In the genomic region with DNA sequence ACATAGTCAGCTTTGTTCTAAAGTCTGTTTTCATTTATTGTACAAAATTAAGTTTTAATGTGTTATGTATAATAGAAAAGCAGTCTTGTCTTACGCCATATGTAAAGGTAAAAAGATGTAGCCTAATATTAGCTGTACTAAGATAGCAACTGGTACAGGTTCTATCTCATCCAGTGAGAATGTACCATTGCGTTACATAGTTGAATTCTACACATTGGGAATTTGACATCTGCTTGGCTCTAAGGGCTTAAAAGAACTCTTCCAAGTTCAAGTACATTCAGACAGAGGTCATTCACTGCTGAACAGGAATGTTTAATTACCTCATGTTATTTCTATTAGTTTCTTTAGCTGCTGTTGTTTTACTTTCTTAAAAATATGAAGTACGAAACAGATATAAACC, we compare ENCODE assay signal across 24 mouse cellular contexts. TPM values are rescaled to one million over a fixed set of nuclear protein-coding genes. Genes with fewer than 3 reads are reported as not detected.
DNase-seq lines count a peak whose midpoint lies in the region; ATAC-seq and TF ChIP-seq lines count a peak whose summit lies in the region.
"Had no signal": no experiment of that assay in that cellular context is flagged by ENCODE, and none has a peak within 500 bp of the region (broad histone marks: within the 10 kb centered on the region; RNA-seq: fewer than 3 reads in every experiment).

No protein-coding gene starts in this region.

- in situ Hi-C loops in CH12.LX (cut with MboI; ENCODE audit: low pct_ligation_motif_present, low pct_unique_long_range_greater_than_20kb, low sequenced_read_pairs) = no loop called here

- no peaks in the 10 kb centered on the region; the same call in 1 of the 2 replicates for H3K36me3 ChIP-seq in heart, embryonic 16.5 days (ENCODE audit: control insufficient read depth, insufficient read depth)
- H3K36me3 ChIP-seq in CH12.LX (replicated peaks in 1 of 2; ENCODE audit: control insufficient read depth in 1 of 2, insufficient read depth in 1 of 2, low read length in 1 of 2) = peaks cover 18 to 32% of the 10 kb centered on the region in 2 experiments
- H3K36me3 ChIP-seq: embryonic facial prominence, embryonic 15.5 days; midbrain, embryonic 15.5 days had no signal

- intact Hi-C loops in left cerebral cortex, adult 2 months (cut with DNase I) = no loop called here

- no peak for DNase-seq in heart, postnatal 4 days
- no peak for DNase-seq in left cerebral cortex, adult 2 months (ENCODE audit: extremely low spot score in 1 of 2, low spot score in 2 of 2)
- no peak for DNase-seq in left cerebral cortex, adult 8-10 months (ENCODE audit: low spot score in 2 of 2)
- DNase-seq in CH12.LX (ENCODE audit: extremely low read depth) = no peak
- DNase-seq in thymus, postnatal 25 days = no peak
- DNase-seq: adrenal gland, adult 8-10 months; cerebellum, adult 8-10 months; lung, postnatal 14 days; right cerebral cortex, adult 18-20 months; thymus, postnatal 14 days had no signal

- H3K9me3 ChIP-seq in heart, embryonic 16.5 days (replicated peaks; ENCODE audit: control insufficient read depth, low read length) = no peaks in the 10 kb centered on the region
- no peaks in the 10 kb centered on the region for H3K9me3 ChIP-seq in CH12.LX (replicated peaks; ENCODE audit: low read length)
- H3K9me3 ChIP-seq: embryonic facial prominence, embryonic 10.5 days; embryonic facial prominence, embryonic 15.5 days; forebrain, embryonic 12.5 days; heart, embryonic 13.5 days; limb, embryonic 12.5 days; midbrain, embryonic 10.5 days; midbrain, embryonic 15.5 days had no signal

- TF ChIP-seq POLR2A in CH12.LX (IDR thresholded peaks at IDR 0.05; ENCODE audit: low read depth, low read length) = no peak
- no peak for TF ChIP-seq POLR2A in bone marrow macrophage, adult 2 months (IDR thresholded peaks at IDR 0.05; ENCODE audit: borderline replicate concordance, low read depth, low read length)

- H3K4me1 ChIP-seq in heart, embryonic 16.5 days (ENCODE audit: control insufficient read depth, insufficient read depth, low read length) = peaks cover 10% of the 10 kb centered on the region
- peaks cover 21 to 54% of the 10 kb centered on the region in 2 experiments for H3K4me1 ChIP-seq in CH12.LX (ENCODE audit: control insufficient read depth in 1 of 2, insufficient read depth in 2 of 2)
- peaks cover 36% of the 10 kb centered on the region for H3K4me1 ChIP-seq in bone marrow macrophage, adult 2 months (ENCODE audit: control insufficient read depth, insufficient read depth, low read length)
- H3K4me1 ChIP-seq: embryonic facial prominence, embryonic 15.5 days; forebrain, embryonic 12.5 days; limb, embryonic 12.5 days; midbrain, embryonic 10.5 days; midbrain, embryonic 15.5 days had no signal

- no peak for ATAC-seq in heart, embryonic 16.5 days (replicated peaks; ENCODE audit: extremely low read depth, insufficient read depth, low FRiP score)
- ATAC-seq: CD4-positive, CD25-positive, alpha-beta regulatory T cell, adult 4 months; midbrain, embryonic 15.5 days had no signal

- no peak for TF ChIP-seq EP300 in CH12.LX (IDR thresholded peaks at IDR 0.05; ENCODE audit: low read length)

- H3K4me2 ChIP-seq in heart, embryonic 16.5 days (ENCODE audit: low read depth, low read length) = peak overlapping the region; percentile 20; the same call in 1 of the 2 replicates
- H3K4me2 ChIP-seq in CH12.LX (ENCODE audit: insufficient read depth, low read depth, poor library complexity, severe bottlenecking) = no peak overlapping the region
- H3K4me2 ChIP-seq: embryonic facial prominence, embryonic 15.5 days; forebrain, embryonic 12.5 days; heart, embryonic 13.5 days; hindbrain, embryonic 14.5 days; limb, embryonic 12.5 days; midbrain, embryonic 15.5 days had no signal

- 78% methylated on average over 3 of the region's 3 CpGs for WGBS in heart, embryonic 16.5 days

- H3K79me2 ChIP-seq in CH12.LX (replicated peaks; ENCODE audit: control insufficient read depth, extremely low read depth, insufficient read depth, poor library complexity, severe bottlenecking) = peaks cover 42% of the 10 kb centered on the region

- no peak for TF ChIP-seq RAD21 in CH12.LX (IDR thresholded peaks at IDR 0.05; ENCODE audit: low read depth, low read length)

- no peak overlapping the region for H3K27ac ChIP-seq in heart, embryonic 16.5 days (ENCODE audit: low read length)
- peak overlapping the region; percentile 70 for H3K27ac ChIP-seq in left cerebral cortex, adult 2 months
- peak overlapping the region; percentile 93 for H3K27ac ChIP-seq in CH12.LX (ENCODE audit: insufficient read depth, low read depth)
- peak overlapping the region; percentile 98 for H3K27ac ChIP-seq in bone marrow macrophage, adult 2 months (ENCODE audit: insufficient read depth, low read depth, low read length)
- H3K27ac ChIP-seq: embryonic facial prominence, embryonic 10.5 days; embryonic facial prominence, embryonic 15.5 days; forebrain, embryonic 12.5 days; heart, embryonic 13.5 days; hindbrain, embryonic 14.5 days; limb, embryonic 12.5 days; midbrain, embryonic 10.5 days; midbrain, embryonic 15.5 days had no signal

- dilution Hi-C loops in CH12.LX (cut with MboI; ENCODE audit: extremely low pct_ligation_motif_present, extremely low pct_unique_long_range_greater_than_20kb, low sequenced_read_pairs) = no loop called here

- no peaks in the 10 kb centered on the region for H3K27me3 ChIP-seq in heart, embryonic 16.5 days (ENCODE audit: control insufficient read depth, insufficient read depth, low read length)
- no peaks in the 10 kb centered on the region for H3K27me3 ChIP-seq in CH12.LX (replicated peaks)
- H3K27me3 ChIP-seq: embryonic facial prominence, embryonic 15.5 days; forebrain, embryonic 12.5 days; heart, embryonic 13.5 days; limb, embryonic 12.5 days; midbrain, embryonic 15.5 days had no signal

- no peak overlapping the region for H3K4me3 ChIP-seq in heart, embryonic 16.5 days (ENCODE audit: low read length)
- no peak overlapping the region for H3K4me3 ChIP-seq in left cerebral cortex, adult 2 months
- H3K4me3 ChIP-seq in CH12.LX (replicated peaks in 1 of 3; ENCODE audit: low read depth in 2 of 3, low read length in 2 of 3, poor library complexity in 1 of 3) = no peak overlapping the region
- H3K4me3 ChIP-seq in bone marrow macrophage, adult 2 months (ENCODE audit: insufficient read depth, low read length) = no peak overlapping the region
- H3K4me3 ChIP-seq: embryonic facial prominence, embryonic 10.5 days; embryonic facial prominence, embryonic 15.5 days; forebrain, embryonic 12.5 days; heart, embryonic 13.5 days; limb, embryonic 12.5 days; midbrain, embryonic 10.5 days; midbrain, embryonic 15.5 days had no signal

- no peak for TF ChIP-seq CTCF in left cerebral cortex, adult 2 months (IDR thresholded peaks at IDR 0.05)
- TF ChIP-seq CTCF in CH12.LX (conservative IDR thresholded peaks at IDR 0.05 in 1 of 2, IDR thresholded peaks at IDR 0.05 in 1 of 2; ENCODE audit: low read depth in 2 of 2, low read length in 2 of 2) = no peak
- no peak for TF ChIP-seq CTCF in bone marrow macrophage, adult 2 months (IDR thresholded peaks at IDR 0.05; ENCODE audit: low read depth, low read length)

- H3K9ac ChIP-seq in heart, embryonic 16.5 days (ENCODE audit: low read length) = no peak overlapping the region
- H3K9ac ChIP-seq in CH12.LX (ENCODE audit: insufficient read depth, low read depth) = no peak overlapping the region; the same call in 1 of the 2 replicates
- H3K9ac ChIP-seq: embryonic facial prominence, embryonic 15.5 days; forebrain, embryonic 12.5 days; hindbrain, embryonic 14.5 days; limb, embryonic 12.5 days; midbrain, embryonic 15.5 days had no signal

TF ChIP-seq in CH12.LX, 34 proteins besides CTCF, POLR2A, EP300 and RAD21 (continues in another document):
- no peak for TF ChIP-seq USF1 (IDR thresholded peaks at IDR 0.05; ENCODE audit: low read depth, low read length)

RNA-seq across cellular contexts. Expression of a gene that starts 3.0 kb away (rescaled TPM):
- polyA plus RNA-seq in heart, embryonic 16.5 days (2015; fragmentation: Nextera tagmentation; extraction: Ambion mirVana) = 1.2 and 2.0 TPM in 2 replicates
- under 1 TPM; 0.38 to 0.68 TPM for total RNA-seq in heart, postnatal 4 days (2021)
- under 1 TPM; 0.30 to 0.91 TPM for total RNA-seq in left cerebral cortex, adult 2 months (2021)
- total RNA-seq in left cerebral cortex, adult 8-10 months (2022) = 1 to 10 TPM in 1 of 4 experiments, under 1 TPM in 2, not detected in 1; 0.44 to 2.0 (median 0.66) TPM
- total RNA-seq in CH12.LX (2012; rRNA removed) (10.0 and 12.0 TPM in 2 replicates), CH12.LX (2014; rRNA removed) (37.9 and 40.5 TPM in 2 replicates)
- polyA plus RNA-seq in CH12.LX (2012; ENCODE audit: insufficient read length, low read depth) = 86.9 and 105 TPM in 2 replicates
- polyA plus RNA-seq in bone marrow macrophage, adult 2 months (2012; ENCODE audit: insufficient read depth, insufficient read length, missing spikeins) = 333 and 359 TPM in 2 replicates
- polyA plus RNA-seq: embryonic facial prominence, embryonic 10.5 days; forebrain, embryonic 12.5 days; hindbrain, embryonic 14.5 days; midbrain, embryonic 10.5 days; midbrain, embryonic 15.5 days had no signal

RNA-seq across cellular contexts. Expression of a gene that starts 3.8 kb away (rescaled TPM):
- polyA plus RNA-seq in heart, embryonic 16.5 days (2015; fragmentation: Nextera tagmentation; extraction: Ambion mirVana) = 0.45 and 0.83 TPM in 2 replicates
- under 1 TPM in 1 of 2 experiments, not detected in 1; 0.10 TPM for total RNA-seq in heart, postnatal 4 days (2021)
- not detected for total RNA-seq in left cerebral cortex, adult 2 months (2021)
- total RNA-seq in left cerebral cortex, adult 8-10 months (2022) = under 1 TPM in 3 of 4 experiments, not detected in 1; 0.14 to 0.53 (median 0.20) TPM
- total RNA-seq in CH12.LX (2012; rRNA removed) = 1.0 and 1.2 TPM in 2 replicates
- 2.8 and 3.8 TPM in 2 replicates for total RNA-seq in CH12.LX (2014; rRNA removed)
- polyA plus RNA-seq in CH12.LX (2012; ENCODE audit: insufficient read length, low read depth) = 2.9 and 6.2 TPM in 2 replicates
- 30.8 and 33.9 TPM in 2 replicates for polyA plus RNA-seq in bone marrow macrophage, adult 2 months (2012; ENCODE audit: insufficient read depth, insufficient read length, missing spikeins)
- total RNA-seq: left cerebral cortex, postnatal 25 days had no signal

RNA-seq across cellular contexts. Expression of a gene that starts 3.9 kb away (rescaled TPM):
- 1.8 and 3.5 TPM in 2 replicates for polyA plus RNA-seq in heart, embryonic 16.5 days (2015; fragmentation: Nextera tagmentation; extraction: Ambion mirVana)
- 1 to 10 TPM; 1.1 to 1.3 TPM for total RNA-seq in heart, postnatal 4 days (2021)
- 10 to 100 TPM; 11.6 TPM for total RNA-seq in left cerebral cortex, adult 2 months (2021)
- total RNA-seq in left cerebral cortex, adult 8-10 months (2022) = 10 to 100 TPM; 33.2 to 36.9 (median 34.8) TPM
- total RNA-seq in CH12.LX (2012; rRNA removed) (87.4 and 137 TPM in 2 replicates), CH12.LX (2014; rRNA removed) (164 and 165 TPM in 2 replicates)
- polyA plus RNA-seq in CH12.LX (2012; ENCODE audit: insufficient read length, low read depth) = 138 and 140 TPM in 2 replicates
- 423 and 440 TPM in 2 replicates for polyA plus RNA-seq in bone marrow macrophage, adult 2 months (2012; ENCODE audit: insufficient read depth, insufficient read length, missing spikeins)

RNA-seq across cellular contexts. Expression of a gene that starts 22.7 kb away (rescaled TPM):
- 0.06 and 0.08 TPM in 2 replicates for polyA plus RNA-seq in heart, embryonic 16.5 days (2015; fragmentation: Nextera tagmentation; extraction: Ambion mirVana)
- not detected for total RNA-seq in heart, postnatal 4 days (2021)
- 100 to 1,000 TPM in 1 of 2 experiments, 10 to 100 TPM in 1; 95.1 to 116 TPM for total RNA-seq in left cerebral cortex, adult 2 months (2021)
- total RNA-seq in left cerebral cortex, adult 8-10 months (2022) = 100 to 1,000 TPM; 106 to 132 (median 118) TPM
- total RNA-seq in CH12.LX (2012; rRNA removed) = 0.13 TPM in 2 replicates
- 0.09 TPM in 1 of 2 replicates, not detected in the other for total RNA-seq in CH12.LX (2014; rRNA removed)
- 0.17 TPM in 1 of 2 replicates, not detected in the other for polyA plus RNA-seq in CH12.LX (2012; ENCODE audit: insufficient read length, low read depth)
- 0.48 TPM in 1 of 2 replicates, not detected in the other for polyA plus RNA-seq in bone marrow macrophage, adult 2 months (2012; ENCODE audit: insufficient read depth, insufficient read length, missing spikeins)
- total RNA-seq: gastrocnemius, postnatal 25 days; hematopoietic stem cell, adult 5-6 weeks had no signal
- polyA plus RNA-seq: CD4-positive, CD25-positive, alpha-beta regulatory T cell, adult 4 months had no signal

Comparison
In these comparisons a context has a peak if more than half of its experiments do, and no peak if none do; other contexts are left out.
1. RNA of a gene that starts 3.9 kb away (total RNA-seq): 87.4 to 165 TPM in CH12.LX, 33.2 to 36.9 TPM in left cerebral cortex, adult 8-10 months and 11.6 TPM in left cerebral cortex, adult 2 months; 1.1 to 1.3 TPM in heart, postnatal 4 days; every median in the first group is over 4 times any median in the second.